Comparison of ENCODE assay signal across 8 mouse cellular contexts in genomic region chr14:24608356-24608755, GRCm38 (mm10).
"Had no signal": no experiment of that assay in that cellular context is flagged by ENCODE, and none has a peak within 500 bp of the region (broad histone marks: within the 10 kb centered on the region; RNA-seq: fewer than 3 reads in every experiment).

No protein-coding gene starts in this region.

- DNase-seq: kidney, postnatal 25 days; lung, adult 2 months; lung, postnatal 4 days; retina, postnatal 1 day; right cerebral cortex, postnatal 4 days; spleen, adult 18-20 months; thymus, adult 2 months; thymus, postnatal 25 days had no signal
